Mouse (Mus musculus) liver, embryonic 14.5 days (tissue): ENCODE measurements around the gene Cox14.

Source experiments
- CTCF ChIP-seq: IDR thresholded peaks from 2 replicates; pipeline ENCODE4 v1.5.1; 2016; ENCODE audit warnings: antibody characterized with exemption, low read depth, control low read depth
- EP300 ChIP-seq: IDR thresholded peaks from 2 replicates; pipeline ENCODE4 v1.6.1; 2016; ENCODE audit warnings: antibody characterized with exemption, low read depth

DNA sequence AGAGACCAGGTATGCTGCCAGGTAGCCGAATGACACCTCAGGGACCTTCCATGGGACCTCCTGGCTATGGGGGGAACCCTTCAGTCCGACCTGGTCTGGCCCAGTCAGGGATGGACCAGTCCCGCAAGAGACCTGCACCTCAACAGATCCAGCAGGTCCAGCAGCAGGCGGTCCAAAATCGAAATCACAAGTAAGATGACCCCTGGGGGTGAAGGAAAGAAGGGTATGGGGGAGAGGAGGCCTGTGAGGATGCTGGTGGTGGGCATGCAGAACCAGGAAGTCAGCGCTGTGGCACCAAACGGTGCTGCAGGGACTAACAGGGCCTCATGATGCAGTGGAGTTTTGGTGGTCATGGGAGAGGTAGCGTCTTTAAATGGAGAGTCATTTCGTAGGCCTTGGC is 22.3 kb upstream of the Cox14 start:
- no peak for TF ChIP-seq CTCF
- TF ChIP-seq EP300, result no peak
